Mouse (Mus musculus): ENCODE measurements around the gene Rinl.

The Rinl gene

DNA sequence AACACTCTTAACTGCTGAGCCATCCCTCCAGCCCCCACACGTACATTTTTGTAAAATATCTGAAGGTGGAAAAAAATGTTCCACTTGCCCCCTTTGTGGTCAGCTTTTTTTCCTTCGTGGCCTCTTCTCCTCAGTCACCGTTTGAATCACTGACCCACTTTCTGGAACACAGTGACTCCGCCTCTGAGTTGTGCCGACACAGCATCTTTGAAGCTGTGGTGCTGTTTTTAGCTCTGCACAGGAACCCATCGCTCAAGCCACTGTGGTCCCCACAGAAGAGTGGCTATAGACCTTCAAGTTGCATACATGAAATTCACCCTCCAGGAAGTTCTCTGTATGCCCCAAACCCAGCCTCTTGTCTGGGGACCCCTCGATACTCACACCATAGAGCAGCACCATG lies 7.9 kb upstream of the Rinl start:
- no peak for DNase-seq (ENCODE audit: low spot score)

DNA sequence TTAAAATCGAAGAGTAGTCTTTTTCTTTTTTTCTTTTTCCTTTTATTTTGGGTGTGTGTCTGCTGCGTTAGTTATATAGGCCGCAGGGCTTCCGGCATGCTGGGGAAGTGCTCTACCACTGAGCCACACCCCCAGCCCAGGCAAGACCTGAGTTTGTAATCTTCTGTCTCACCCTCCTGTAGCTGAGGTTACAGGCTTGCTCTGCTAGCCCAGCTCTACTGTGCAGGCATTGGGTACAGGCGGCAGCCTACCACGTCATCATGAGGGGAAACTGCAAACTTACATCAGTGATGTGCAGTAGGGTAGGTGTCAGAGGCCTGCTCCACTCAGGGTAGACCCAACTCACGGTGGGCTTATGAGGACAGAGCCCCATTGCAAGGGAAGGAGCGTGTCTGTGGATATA lies 7.5 kb upstream of the Rinl start:
- no peak for DNase-seq (ENCODE audit: low spot score)

GRCm38 (mm10) chr7:28785161-28785560 lies 3.6 kb upstream of the Rinl start:
- no peak for DNase-seq (ENCODE audit: low spot score)

DNA sequence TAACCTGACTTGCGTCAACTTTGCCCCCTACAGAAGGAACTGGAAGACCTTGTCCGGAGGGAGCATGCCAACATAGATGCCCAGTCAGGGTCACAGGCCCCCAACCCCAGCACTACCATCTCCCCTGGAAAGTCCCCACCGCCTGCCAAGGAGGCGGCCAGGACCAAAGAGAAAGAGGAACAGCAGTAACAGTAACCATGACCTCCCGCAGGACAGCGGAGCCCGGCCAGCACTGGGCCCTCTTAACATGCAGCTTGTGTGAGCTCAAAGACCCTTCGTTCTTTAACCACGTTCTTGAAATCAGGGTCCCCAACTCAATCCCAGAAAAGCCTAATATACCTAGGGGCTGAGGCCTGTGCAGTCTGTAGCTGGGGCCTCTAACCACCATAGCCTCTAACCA lies 885 bp upstream of the Rinl start:
- no peak for DNase-seq (ENCODE audit: low spot score)

DNA sequence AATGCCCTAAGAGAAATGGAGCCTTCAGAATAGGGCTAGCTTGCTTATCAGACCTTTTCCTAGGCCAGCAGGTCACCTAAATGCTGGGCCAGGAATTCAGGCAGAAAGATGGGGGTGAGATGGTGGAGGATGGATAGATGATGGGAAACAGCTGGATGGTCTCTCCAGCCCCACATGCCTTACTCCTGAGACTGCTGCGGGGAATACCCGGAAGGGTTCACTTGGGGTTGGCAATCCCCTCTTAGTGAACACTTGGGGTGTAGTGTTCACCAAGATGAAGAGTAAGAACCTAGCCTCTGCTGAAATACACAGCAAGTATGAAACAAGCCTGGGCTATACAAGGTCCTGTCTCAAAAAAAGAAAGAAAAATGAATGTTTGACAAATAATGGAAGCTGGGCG lies 466 bp downstream of the Rinl start:
- no peak for DNase-seq (ENCODE audit: low spot score)

DNA sequence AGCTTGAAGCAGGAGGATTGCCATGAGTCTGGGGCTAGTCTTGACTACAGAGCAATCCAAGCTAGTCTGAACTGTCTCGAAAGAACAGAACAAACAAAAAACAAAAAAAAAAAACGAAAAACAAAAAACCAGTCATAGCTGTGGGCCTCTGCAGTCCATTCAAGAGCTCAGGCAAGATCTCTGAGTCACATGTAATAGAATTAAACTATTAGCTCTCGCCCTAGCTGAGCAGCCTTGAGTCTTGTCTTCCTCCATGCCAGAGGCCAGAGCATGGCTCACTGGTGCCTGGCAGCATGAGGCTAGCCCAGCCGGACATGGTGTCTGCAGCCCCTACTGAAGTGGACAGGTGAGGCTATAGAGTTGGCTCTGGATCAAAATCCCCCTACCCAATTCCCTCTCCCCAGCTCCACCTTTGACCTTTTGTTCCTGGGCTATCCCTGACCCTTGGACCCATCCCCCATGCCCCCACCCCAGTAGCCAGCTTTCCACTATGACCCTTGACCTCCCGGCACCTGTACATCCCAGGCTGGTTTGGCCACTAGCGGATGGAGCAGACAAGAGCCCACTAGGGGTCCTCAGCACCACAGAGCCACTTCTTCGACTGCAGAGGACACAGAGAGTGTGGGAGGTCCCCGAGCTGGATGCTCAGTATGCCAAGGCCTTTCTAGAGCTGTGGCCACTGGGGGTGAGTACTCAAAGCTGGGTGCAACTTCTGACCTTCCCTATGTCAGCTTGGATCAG lies 1.5 kb downstream of the Rinl start:
- no peak for DNase-seq (ENCODE audit: low spot score)

DNA sequence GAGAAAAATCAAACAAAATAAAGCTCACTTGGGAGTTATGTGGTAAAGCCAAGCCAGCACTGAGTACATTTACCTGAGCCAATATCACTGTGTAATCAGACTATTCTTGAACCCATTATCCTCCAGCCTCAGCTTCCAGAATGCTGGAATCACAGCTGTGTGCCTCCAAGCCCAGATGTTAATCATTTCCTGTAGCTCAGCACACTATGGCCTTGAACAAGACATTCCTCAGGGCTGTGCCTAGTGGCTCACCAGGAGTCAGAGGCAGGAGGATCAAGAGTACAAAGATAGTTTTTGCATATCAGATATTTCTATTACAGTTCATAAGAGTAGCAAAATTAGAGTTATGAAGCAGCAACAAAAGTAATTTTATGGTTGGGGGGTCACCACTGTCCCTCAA lies 2.9 kb downstream of the Rinl start:
- no peak for DNase-seq (ENCODE audit: low spot score)

DNA sequence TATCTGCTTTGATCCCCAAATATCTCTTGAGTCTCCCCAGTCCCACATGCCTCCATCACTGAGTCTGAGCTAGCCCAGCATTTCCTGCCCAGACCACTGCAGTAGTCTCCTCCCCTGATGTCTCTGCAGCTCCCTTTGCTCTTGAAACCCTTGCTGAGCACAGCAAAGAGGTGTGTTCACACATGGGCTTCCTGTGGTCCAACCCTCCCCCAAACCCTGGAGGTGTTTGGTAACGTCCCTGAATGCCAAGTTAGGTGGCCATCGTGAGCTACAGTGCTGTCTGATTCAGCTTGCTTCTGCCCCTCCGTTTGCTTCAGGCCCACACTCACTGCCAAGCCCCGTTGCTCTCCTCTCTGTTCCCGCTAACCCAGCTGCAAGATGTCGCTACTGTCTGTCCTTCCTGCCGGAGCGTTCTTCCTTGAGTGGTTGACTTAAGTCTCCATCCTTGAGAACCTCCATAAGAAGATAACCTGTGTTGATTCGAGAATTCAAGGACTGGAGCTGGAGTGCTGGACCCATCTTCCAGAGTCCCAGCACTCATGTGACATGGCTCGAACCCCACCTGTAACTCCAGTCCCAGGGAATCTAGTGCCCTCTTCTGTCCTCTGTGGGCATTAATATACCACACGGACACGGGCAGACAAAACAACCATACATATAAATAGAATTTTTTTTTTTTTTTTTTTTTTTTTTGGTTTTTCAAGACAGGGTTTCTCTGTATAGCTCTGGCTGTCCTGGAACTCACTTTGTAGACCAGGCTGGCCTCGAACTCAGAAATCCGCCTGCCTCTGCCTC lies 3.8 kb downstream of the Rinl start:
- DNase-seq (ENCODE audit: low spot score): no peak

- DNase-seq (ENCODE audit: low spot score): no peak
Measured at GRCm38 (mm10) chr7:28793834-28794233, 5.1 kb downstream of the Rinl start.

- DNase-seq (ENCODE audit: low spot score): no peak
Measured at GRCm38 (mm10) chr7:28794496-28794895, 5.7 kb downstream of the Rinl start.

GRCm38 (mm10) chr7:28795832-28796231 lies 7.1 kb downstream of the Rinl start:
- DNase-seq (ENCODE audit: low spot score): no peak

DNA sequence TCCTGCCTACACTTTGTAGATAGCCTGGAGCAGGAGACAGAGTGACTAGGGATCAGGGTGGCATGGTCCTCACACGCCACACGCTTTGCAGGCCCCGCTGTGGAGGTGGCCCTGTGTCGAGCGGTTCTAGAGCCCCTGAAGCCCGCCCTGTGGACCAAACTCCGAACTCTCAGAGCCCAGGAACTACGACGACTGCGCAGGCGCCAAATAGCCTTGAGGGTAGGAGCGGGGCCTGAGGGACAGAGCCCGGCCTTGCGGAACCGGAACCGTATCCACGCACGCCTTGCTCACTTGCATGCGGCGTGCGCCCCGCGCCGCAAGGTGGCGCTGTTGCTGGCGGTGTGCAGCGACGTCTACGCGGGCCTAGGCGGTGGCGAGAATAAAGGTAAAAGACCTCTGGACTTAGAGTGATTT lies 7.8 kb downstream of the Rinl start:
- DNase-seq (ENCODE audit: low spot score): peak; percentile 85

DNA sequence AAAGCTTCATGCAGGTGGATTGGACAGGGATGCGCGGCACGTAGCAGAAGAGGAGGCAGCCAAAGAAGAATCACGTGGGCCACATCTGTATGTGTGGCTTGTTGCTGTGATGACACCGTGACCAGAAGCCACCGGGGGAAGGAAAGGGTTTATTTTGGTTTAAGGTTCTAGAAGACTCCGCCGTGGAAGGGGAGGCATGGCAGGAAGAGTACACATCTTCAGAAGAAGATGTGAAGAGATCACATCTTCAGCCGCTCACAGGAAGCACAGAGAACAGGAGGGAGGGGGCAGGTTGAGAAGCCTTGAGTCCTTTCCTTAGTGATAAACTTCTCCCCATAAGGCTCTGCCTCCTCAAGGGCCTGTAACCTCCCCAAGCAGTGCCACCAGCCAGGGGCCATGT lies 11.2 kb downstream of the Rinl start:
- DNase-seq (ENCODE audit: low spot score): no peak

- DNase-seq (ENCODE audit: low spot score): no peak
Measured at GRCm38 (mm10) chr7:28801451-28801850, 12.7 kb downstream of the Rinl start.

DNA sequence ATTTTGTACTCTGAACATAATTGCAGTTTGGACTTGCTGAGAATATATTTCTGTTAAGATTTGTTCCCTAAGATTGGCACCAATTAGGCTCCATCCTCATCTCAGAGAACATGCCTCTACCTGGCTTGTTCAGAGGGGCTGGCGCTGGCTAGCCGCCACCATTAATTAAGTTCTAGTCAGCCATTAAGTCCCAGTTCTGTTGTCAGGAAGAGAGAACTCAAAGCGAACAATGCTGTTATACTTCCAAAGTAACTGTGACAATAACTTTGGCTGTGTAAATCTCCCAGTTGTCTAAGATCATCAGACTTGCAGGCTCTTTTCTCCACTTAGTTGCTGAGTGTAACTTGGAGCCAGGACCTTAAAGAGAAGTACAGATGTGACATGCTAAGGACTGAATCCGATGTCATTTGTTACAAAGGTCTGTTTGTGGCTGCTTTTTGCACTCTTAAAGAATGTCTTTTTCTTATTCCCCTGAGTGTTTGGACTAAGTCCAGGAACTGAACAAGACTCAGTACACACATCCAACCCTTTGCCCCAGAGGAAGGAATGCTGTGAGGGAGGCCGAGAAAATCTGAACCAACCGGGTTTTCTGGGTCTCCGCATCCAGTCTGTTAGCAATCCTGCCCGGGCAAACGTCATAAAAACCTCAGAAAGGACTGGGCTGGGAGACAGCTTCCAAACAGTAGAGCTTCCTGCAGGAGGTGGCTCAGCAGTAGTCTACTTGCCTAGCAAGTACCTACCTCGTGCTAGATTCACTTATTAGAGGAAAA lies 13.3 kb downstream of the Rinl start:
- peak; percentile 61 for DNase-seq (ENCODE audit: low spot score)

DNA sequence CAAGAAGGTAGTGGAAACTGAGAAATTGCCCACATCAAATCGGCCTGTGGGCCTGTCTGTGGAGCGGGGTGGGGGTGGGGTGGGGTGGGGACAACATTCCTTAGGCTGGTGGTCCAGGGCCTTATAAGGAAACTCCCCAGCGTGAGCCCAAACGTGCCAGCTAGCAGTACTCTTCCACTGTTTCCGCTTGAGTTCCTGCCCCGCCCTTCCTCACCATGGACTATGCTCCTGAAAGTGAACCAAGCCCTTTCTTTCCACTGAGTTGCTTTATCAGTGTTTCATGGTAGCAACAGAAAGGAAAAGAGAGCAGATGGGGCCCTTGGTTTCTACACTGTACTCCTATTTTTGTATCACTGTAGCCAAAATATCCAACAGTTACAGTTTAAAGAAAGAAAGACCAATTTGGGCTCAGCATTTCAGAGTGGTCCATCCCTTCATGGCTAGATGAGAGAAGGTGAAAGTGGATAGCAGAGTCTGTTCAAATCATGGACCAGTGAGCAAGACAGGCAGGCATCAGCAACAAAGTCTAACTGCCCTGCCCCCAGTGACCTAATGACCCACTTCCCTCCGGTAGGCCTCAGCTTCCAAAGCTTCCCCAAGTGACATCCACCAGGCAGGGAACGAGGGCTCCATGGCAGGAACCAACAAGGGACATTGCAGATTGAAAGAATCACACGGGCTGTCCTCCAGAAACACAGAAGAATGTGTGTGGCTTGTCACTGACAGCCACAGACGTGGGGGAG lies 14.2 kb downstream of the Rinl start:
- no peak for DNase-seq (ENCODE audit: low spot score)

GRCm38 (mm10) chr7:28803756-28804155 lies 15.0 kb downstream of the Rinl start:
- DNase-seq (ENCODE audit: low spot score): no peak

GRCm38 (mm10) chr7:28806869-28807268 lies 18.1 kb downstream of the Rinl start:
- DNase-seq (ENCODE audit: low spot score): no peak

DNA sequence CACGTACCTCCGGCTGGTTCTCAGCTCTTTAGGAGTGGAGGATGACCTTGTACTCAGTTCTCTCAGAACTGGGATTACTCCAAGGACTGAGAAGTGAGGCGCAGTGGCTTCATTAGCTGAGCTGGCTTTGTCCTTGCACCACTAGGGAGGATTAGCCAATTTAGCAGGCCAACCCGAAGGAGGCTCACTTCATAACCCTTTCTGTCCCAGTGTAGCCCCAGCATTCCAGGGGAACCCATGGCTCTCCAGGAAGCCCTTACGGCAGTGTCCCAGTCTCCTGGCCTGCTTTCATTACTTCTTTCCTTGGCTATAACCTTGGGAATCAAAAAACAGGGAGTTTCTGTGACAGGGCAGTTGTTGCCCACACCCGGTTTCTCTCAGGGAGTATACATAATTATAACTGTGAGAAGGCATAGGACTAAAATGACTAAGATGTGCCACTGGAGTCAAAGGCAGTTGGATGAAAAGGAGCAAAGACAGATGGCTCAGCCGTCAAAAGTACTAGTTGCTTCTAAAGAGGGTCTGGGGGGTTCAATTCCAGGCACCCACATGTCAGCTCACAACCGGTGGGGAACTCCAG lies 19.0 kb downstream of the Rinl start:
- DNase-seq (ENCODE audit: low spot score): no peak

- DNase-seq (ENCODE audit: low spot score): no peak
Measured at GRCm38 (mm10) chr7:28808221-28808941, 19.6 kb downstream of the Rinl start, which contains the start of gene Hnrnpl. Gene Hnrnpl (plus strand): TSS chr7:28808541.

DNA sequence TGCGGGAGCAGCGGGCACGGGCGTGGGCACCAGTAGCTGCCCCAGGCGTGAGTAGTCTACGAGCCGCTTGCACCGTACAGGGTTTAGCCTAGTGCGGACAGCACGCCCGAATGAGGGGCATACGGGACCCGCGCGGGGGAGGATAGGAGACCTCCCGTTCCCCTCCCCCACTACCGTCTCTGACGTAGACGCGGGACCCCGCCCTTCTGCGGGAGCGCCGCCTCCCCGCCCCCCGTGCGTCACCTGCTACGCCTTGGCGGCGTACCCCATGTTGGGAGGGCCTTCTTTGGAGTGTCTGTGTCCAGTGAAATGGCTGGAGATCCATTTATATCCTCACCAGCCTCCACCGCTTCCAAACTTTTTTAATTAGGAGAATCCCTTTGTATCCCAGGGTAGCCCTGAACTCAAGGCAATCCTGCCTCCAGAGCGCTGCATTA lies 20.2 kb downstream of the Rinl start:
- peak; percentile 97 for DNase-seq (ENCODE audit: low spot score)
